Mouse (Mus musculus) heart, adult 2 months (tissue): ENCODE data around the gene Hpse2. TPM values are rescaled to one million over a fixed set of nuclear protein-coding genes. Genes with fewer than 3 reads are reported as not detected.

Source experiments
- DNase-seq, 2 experiments: peaks; one replicate each; pipeline ENCODE4 v3.0.0; 2021
- H3K27ac ChIP-seq: fragments of 200-600 bp; 2 replicates; pipeline ENCODE4 v1.8.1; 2022
- H3K27me3 ChIP-seq: fragments of 200-500 bp; 2 replicates; pipeline ENCODE4 v1.6.1; 2012; ENCODE audit warnings: mild to moderate bottlenecking, low read length, inconsistent platforms, mixed read lengths; ENCODE audit not compliant: control insufficient read depth, insufficient read depth
- H3K36me3 ChIP-seq: fragments of 200-500 bp; 2 replicates; pipeline ENCODE4 v1.6.1; 2012; ENCODE audit warnings: low read length, inconsistent platforms; ENCODE audit not compliant: control insufficient read depth, insufficient read depth
- H3K4me1 ChIP-seq: fragments of 200-500 bp; 2 replicates; pipeline ENCODE4 v1.6.1; 2011; ENCODE audit warnings: low read length; ENCODE audit not compliant: control insufficient read depth, insufficient read depth
- H3K4me3 ChIP-seq: fragments of 200-600 bp; 2 replicates; pipeline ENCODE4 v1.8.1; 2022
- H3K79me2 ChIP-seq: fragments of 200-500 bp; replicated peaks from 2 replicates; pipeline ENCODE4 v1.6.1; 2012; ENCODE audit warnings: mild to moderate bottlenecking, inconsistent platforms, low read length, moderate library complexity, mixed read lengths; ENCODE audit not compliant: control insufficient read depth, insufficient read depth
- H3K9ac ChIP-seq: fragments of 200-500 bp; 2 replicates; pipeline ENCODE4 v1.6.1; 2012; ENCODE audit warnings: low read depth, mild to moderate bottlenecking, control low read depth, inconsistent platforms, low read length, mixed read lengths
- CTCF ChIP-seq: fragments of 200-600 bp; IDR thresholded peaks from 2 replicates; pipeline ENCODE4 v1.8.1; 2022; ENCODE audit warnings: antibody characterized with exemption, mild to moderate bottlenecking, moderate library complexity
- EP300 ChIP-seq: fragments of 200-500 bp; IDR thresholded peaks from 2 replicates; pipeline ENCODE4 v1.6.1; 2011; ENCODE audit warnings: low read depth, low read length, control low read depth; ENCODE audit not compliant: insufficient read depth
- POLR2A ChIP-seq: fragments of 200-500 bp; IDR thresholded peaks from 2 replicates; pipeline ENCODE4 v1.6.1; 2011; ENCODE audit warnings: mild to moderate bottlenecking, low read depth, low read length, control low read depth; ENCODE audit not compliant: insufficient read depth
- WGBS: fragments of 180-500 bp; shearing (Covaris S2); methylation state at CpG from one replicate; pipeline ENCODE4 v1.1.7; 2018; 5-methylcytosine and 5-hydroxymethylcytosine counted together
- intact Hi-C: fragments of 180-260 bp; cut with DNase I; formaldehyde crosslinking; loops from one replicate; pipeline ENCODE4 v1.15.1; 2025
- polyA plus RNA-seq: library from polyadenylated mRNA; depleted of rRNA; stranded (reverse); fragments of >200 nt; gene quantifications from 2 replicates; pipeline ENCODE4 v1.2.3, GENCODE M21; 2012
- total RNA-seq, 2 experiments: library from RNA; stranded (reverse); gene quantifications; 2 replicates each; pipeline ENCODE4 v1.2.3; 2021

Hpse2 gene
- total and polyA plus RNA-seq, 3 experiments = 0.14 to 0.25 TPM; not detected in 1

GRCm38 (mm10) chr19:42996406-42996805, 391.7 kb downstream of the Hpse2 start:
- 81% methylated on average over 4 of the region's 4 CpGs for WGBS
- no peak for TF ChIP-seq CTCF
- no peaks in the 10 kb centered on the region for H3K36me3 ChIP-seq
- no peak overlapping the region for H3K9ac ChIP-seq
- H3K4me1 ChIP-seq = no peaks in the 10 kb centered on the region
- no peaks in the 10 kb centered on the region for H3K79me2 ChIP-seq
- no peak for DNase-seq
- H3K27me3 ChIP-seq = no peaks in the 10 kb centered on the region
- no peak overlapping the region for H3K27ac ChIP-seq
- H3K4me3 ChIP-seq = no peak overlapping the region
- intact Hi-C loops = no loop called here

- H3K79me2 ChIP-seq = no peaks in the 10 kb centered on the region
- H3K9ac ChIP-seq = no peak overlapping the region
- no peak overlapping the region for H3K4me3 ChIP-seq
- WGBS = 31% methylated on average over 5 of the region's 5 CpGs
- intact Hi-C loops = no loop called here
- H3K27ac ChIP-seq = no peak overlapping the region
- DNase-seq = no peak
- H3K4me1 ChIP-seq = peaks cover 3% of the 10 kb centered on the region
- H3K27me3 ChIP-seq = no peaks in the 10 kb centered on the region
- H3K36me3 ChIP-seq = no peaks in the 10 kb centered on the region
- no peak for TF ChIP-seq EP300
- TF ChIP-seq CTCF = no peak
- TF ChIP-seq POLR2A = no peak
These were observed 399.3 kb downstream of the Hpse2 start for GRCm38 (mm10) chr19:42988833-42989232.

GRCm38 (mm10) chr19:42986315-42986701, 401.8 kb downstream of the Hpse2 start:
- intact Hi-C loops = no loop called here
- no peaks in the 10 kb centered on the region for H3K36me3 ChIP-seq
- 24% methylated on average over 1 of the region's 1 CpGs for WGBS
- H3K79me2 ChIP-seq = no peaks in the 10 kb centered on the region
- H3K4me1 ChIP-seq = peaks cover 3% of the 10 kb centered on the region
- no peak overlapping the region for H3K27ac ChIP-seq
- TF ChIP-seq POLR2A (no peak), CTCF (no peak), EP300 (no peak)
- H3K4me3 ChIP-seq = no peak overlapping the region
- no peak for DNase-seq
- no peaks in the 10 kb centered on the region for H3K27me3 ChIP-seq
- H3K9ac ChIP-seq = no peak overlapping the region

- Histone ChIP-seq H3K9ac (no peak overlapping the region), H3K27me3 (no peaks in the 10 kb centered on the region), H3K79me2 (no peaks in the 10 kb centered on the region; the same call in 1 of the 2 replicates), H3K36me3 (no peaks in the 10 kb centered on the region), H3K4me3 (no peak overlapping the region), H3K4me1 (peaks cover 3% of the 10 kb centered on the region), H3K27ac (no peak overlapping the region)
- whole genome bisulfite sequencing = 34% methylated on average over 4 of the region's 4 CpGs
- DNase-seq = no peak
- intact Hi-C loops = no loop called here
- no peak for TF ChIP-seq POLR2A
- TF ChIP-seq CTCF = no peak
- TF ChIP-seq EP300 = no peak
These were observed 402.5 kb downstream of the Hpse2 start for GRCm38 (mm10) chr19:42985372-42986314.

GRCm38 (mm10) chr19:42980537-42980936, 407.6 kb downstream of the Hpse2 start:
- Histone ChIP-seq H3K9ac (no peak overlapping the region), H3K36me3 (no peaks in the 10 kb centered on the region), H3K4me1 (no peaks in the 10 kb centered on the region; the same call in 1 of the 2 replicates), H3K27ac (no peak overlapping the region), H3K4me3 (no peak overlapping the region), H3K27me3 (no peaks in the 10 kb centered on the region), H3K79me2 (no peaks in the 10 kb centered on the region; the same call in 1 of the 2 replicates)
- intact Hi-C loops = no loop called here
- TF ChIP-seq EP300 (no peak), POLR2A (no peak), CTCF (no peak)
- 79% methylated on average over 3 of the region's 3 CpGs for WGBS
- no peak for DNase-seq

GRCm38 (mm10) chr19:42977938-42978337, 410.2 kb downstream of the Hpse2 start:
- TF ChIP-seq POLR2A (no peak), CTCF (no peak), EP300 (no peak)
- H3K27ac ChIP-seq = no peak overlapping the region
- H3K79me2 ChIP-seq = no peaks in the 10 kb centered on the region; the same call in 1 of the 2 replicates
- intact Hi-C loops = no loop called here
- no peak overlapping the region for H3K4me3 ChIP-seq
- no peak overlapping the region for H3K9ac ChIP-seq
- H3K36me3 ChIP-seq = no peaks in the 10 kb centered on the region
- 70% methylated on average over 2 of the region's 2 CpGs for WGBS
- no peak for DNase-seq
- H3K27me3 ChIP-seq = no peaks in the 10 kb centered on the region
- no peaks in the 10 kb centered on the region for H3K4me1 ChIP-seq
